Mouse (Mus musculus) MEL (cell line): ENCODE measurements around the gene Sox5. TPM values are rescaled to one million over a fixed set of nuclear protein-coding genes. Genes with fewer than 3 reads are reported as not detected.

ENCODE experiments used
- DNase-seq: peaks from one replicate; pipeline ENCODE4 v3.0.0; 2011; ENCODE audit warnings: low read depth, low spot score
- H3K27ac ChIP-seq: 2 replicates; pipeline ENCODE4 v1.5.1; 2012; ENCODE audit warnings: low read depth, mild to moderate bottlenecking, control low read depth, low read length, moderate library complexity; ENCODE audit not compliant: control insufficient read depth
- H3K27me3 ChIP-seq, 2 experiments: fragments of 150-350 bp in 1 of 2; sonication (generic) in 1 of 2; 2 replicates each; pipeline ENCODE4 v1.6.1; 2012; ENCODE audit warnings: low read length in 2 of 2, mild to moderate bottlenecking in 2 of 2, improper control_type of control experiment in 1 of 2, moderate library complexity in 1 of 2; ENCODE audit not compliant: insufficient read depth in 2 of 2, control insufficient read depth in 1 of 2
- H3K36me3 ChIP-seq, 2 experiments: 2 replicates each; pipeline ENCODE4 v1.6.1; 2012 to 2014; ENCODE audit warnings: low read length in 2 of 2, improper control_type of control experiment in 1 of 2, inconsistent platforms in 1 of 2, mild to moderate bottlenecking in 1 of 2; ENCODE audit not compliant: insufficient read depth in 2 of 2, control insufficient read depth in 1 of 2
- H3K4me1 ChIP-seq, 2 experiments: fragments of 150-350 bp in 1 of 2; sonication (generic) in 1 of 2; 2 replicates each; pipeline ENCODE4 v1.6.1; 2012; ENCODE audit warnings: low read length in 2 of 2, improper control_type of control experiment in 1 of 2, mild to moderate bottlenecking in 1 of 2; ENCODE audit not compliant: insufficient read depth in 2 of 2, control insufficient read depth in 1 of 2
- H3K4me3 ChIP-seq, 2 experiments: fragments of 150-350 bp in 1 of 2; sonication (generic) in 1 of 2; 2 replicates each; pipeline ENCODE4 v1.5.1; 2012; ENCODE audit warnings: low read depth in 2 of 2, low read length in 2 of 2, mild to moderate bottlenecking in 2 of 2, moderate library complexity in 2 of 2, control low read depth in 1 of 2, improper control_type of control experiment in 1 of 2; ENCODE audit not compliant: control insufficient read depth in 1 of 2, insufficient read depth in 1 of 2
- H3K79me2 ChIP-seq: 2 replicates; pipeline ENCODE4 v1.6.1; 2012; ENCODE audit warnings: mild to moderate bottlenecking, low read length, moderate library complexity; ENCODE audit not compliant: control insufficient read depth, poor library complexity, insufficient read depth
- H3K9ac ChIP-seq: 2 replicates; pipeline ENCODE4 v1.6.1; 2012; ENCODE audit warnings: low read depth, mild to moderate bottlenecking, control low read depth, low read length, moderate library complexity; ENCODE audit not compliant: control insufficient read depth, poor library complexity, severe bottlenecking
- H3K9me3 ChIP-seq: fragments of 150-350 bp; sonication (generic); replicated peaks from 2 replicates; pipeline ENCODE4 v1.6.1; 2012; ENCODE audit warnings: mild to moderate bottlenecking, low read length, improper control_type of control experiment, moderate library complexity; ENCODE audit not compliant: insufficient read depth
- BHLHE40 ChIP-seq: IDR thresholded peaks from 2 replicates; pipeline ENCODE4 v1.6.1; 2012; ENCODE audit warnings: low read depth, mild to moderate bottlenecking, inconsistent platforms, low read length, improper control_type of control experiment, borderline replicate concordance
- CHD1 ChIP-seq: IDR thresholded peaks from 2 replicates; pipeline ENCODE4 v1.6.1; 2012; ENCODE audit warnings: low read depth, mild to moderate bottlenecking, inconsistent platforms, low read length, improper control_type of control experiment
- CHD2 ChIP-seq: IDR thresholded peaks from 2 replicates; pipeline ENCODE4 v1.6.1; 2011; ENCODE audit warnings: low read length, improper control_type of control experiment
- ELF1 ChIP-seq: IDR thresholded peaks from 2 replicates; pipeline ENCODE4 v1.6.1; 2014; ENCODE audit warnings: low read depth, mild to moderate bottlenecking, inconsistent platforms, low read length, improper control_type of control experiment, moderate library complexity
- EP300 ChIP-seq, 2 experiments: IDR thresholded peaks; 2 replicates each; pipeline ENCODE4 v1.6.1; 2011; ENCODE audit warnings: improper control_type of control experiment in 2 of 2, low read length in 2 of 2, low read depth in 1 of 2, mild to moderate bottlenecking in 1 of 2
- GABPA ChIP-seq: IDR thresholded peaks from 2 replicates; pipeline ENCODE4 v1.6.1; 2012; ENCODE audit warnings: low read depth, mild to moderate bottlenecking, inconsistent platforms, low read length, improper control_type of control experiment, moderate library complexity
- GATA1 ChIP-seq: IDR thresholded peaks from 2 replicates; pipeline ENCODE4 v1.6.1; 2011; ENCODE audit warnings: low read depth, low read length, improper control_type of control experiment
- JUND ChIP-seq: IDR thresholded peaks from 2 replicates; pipeline ENCODE4 v1.6.1; 2011; ENCODE audit warnings: low read depth, mild to moderate bottlenecking, improper control_type of control experiment, low read length
- KAT2A ChIP-seq: conservative IDR thresholded peaks from 2 replicates; pipeline ENCODE4 v1.6.1; 2012; ENCODE audit warnings: low read depth, low read length, improper control_type of control experiment, inconsistent platforms
- MAFK ChIP-seq: IDR thresholded peaks from 2 replicates; pipeline ENCODE4 v1.6.1; 2011; ENCODE audit warnings: low read depth, mild to moderate bottlenecking, low read length, improper control_type of control experiment, borderline replicate concordance
- MAX ChIP-seq: IDR thresholded peaks from 2 replicates; pipeline ENCODE4 v1.6.1; 2011; ENCODE audit warnings: low read length, improper control_type of control experiment
- MXI1 ChIP-seq: IDR thresholded peaks from 2 replicates; pipeline ENCODE4 v1.6.1; 2011; ENCODE audit warnings: mild to moderate bottlenecking, low read depth, low read length, improper control_type of control experiment
- MYB ChIP-seq: IDR thresholded peaks from 2 replicates; pipeline ENCODE4 v1.6.1; 2011; ENCODE audit warnings: mild to moderate bottlenecking, low read depth, low read length, improper control_type of control experiment
- MYC ChIP-seq: IDR thresholded peaks from 2 replicates; pipeline ENCODE4 v1.6.1; 2011; ENCODE audit warnings: low read depth, mild to moderate bottlenecking, low read length, improper control_type of control experiment, moderate library complexity
- NRF1 ChIP-seq: IDR thresholded peaks from 2 replicates; pipeline ENCODE4 v1.6.1; 2014; ENCODE audit warnings: low read depth, mild to moderate bottlenecking, inconsistent platforms, low read length, improper control_type of control experiment, moderate library complexity; ENCODE audit not compliant: poor library complexity, insufficient read depth, severe bottlenecking
- POLR2A ChIP-seq, 2 experiments: IDR thresholded peaks; 2 replicates each; pipeline ENCODE4 v1.6.1; 2011 to 2012; ENCODE audit warnings: low read length in 2 of 2, mild to moderate bottlenecking in 2 of 2, control low read depth in 1 of 2, improper control_type of control experiment in 1 of 2, low read depth in 1 of 2, moderate library complexity in 1 of 2; ENCODE audit not compliant: control insufficient read depth in 1 of 2, insufficient read depth in 1 of 2, poor library complexity in 1 of 2
- POLR2AphosphoS5 ChIP-seq: IDR thresholded peaks from 2 replicates; pipeline ENCODE4 v1.6.1; 2012; ENCODE audit warnings: low read depth, borderline replicate concordance, mild to moderate bottlenecking, inconsistent platforms, low read length, moderate library complexity, mixed read lengths
- RCOR1 ChIP-seq: IDR thresholded peaks from 2 replicates; pipeline ENCODE4 v1.6.1; 2012; ENCODE audit warnings: low read depth, mild to moderate bottlenecking, inconsistent platforms, low read length, improper control_type of control experiment
- SIN3A ChIP-seq: IDR thresholded peaks from 2 replicates; pipeline ENCODE4 v1.6.1; 2012; ENCODE audit warnings: low read length, improper control_type of control experiment, inconsistent platforms
- TCF12 ChIP-seq: IDR thresholded peaks from 2 replicates; pipeline ENCODE4 v1.6.1; 2014; ENCODE audit warnings: low read depth, mild to moderate bottlenecking, inconsistent platforms, low read length, improper control_type of control experiment, moderate library complexity
- USF1 ChIP-seq: IDR thresholded peaks from 2 replicates; pipeline ENCODE4 v1.6.1; 2014; ENCODE audit warnings: low read depth, mild to moderate bottlenecking, inconsistent platforms, low read length, improper control_type of control experiment, moderate library complexity
- ZC3H11A ChIP-seq: IDR thresholded peaks from 2 replicates; pipeline ENCODE4 v1.6.1; 2012; ENCODE audit warnings: low read depth, mild to moderate bottlenecking, inconsistent platforms, low read length, improper control_type of control experiment
- ZKSCAN1 ChIP-seq: IDR thresholded peaks from 2 replicates; pipeline ENCODE4 v1.6.1; 2012; ENCODE audit warnings: low read depth, mild to moderate bottlenecking, inconsistent platforms, low read length, improper control_type of control experiment, moderate library complexity
- ZNF384 ChIP-seq: IDR thresholded peaks from 2 replicates; pipeline ENCODE4 v1.6.1; 2012; ENCODE audit warnings: low read depth, mild to moderate bottlenecking, inconsistent platforms, low read length, improper control_type of control experiment
- polyA plus RNA-seq, 2 experiments: library from polyadenylated mRNA; stranded (reverse) in 1 of 2; unstranded in 1 of 2; fragments of >175 nt in 1 of 2; fragments of >200 nt in 1 of 2; gene quantifications; 2 replicates each; pipeline versions ENCODE4 v1.2.1 to v1.2.4; 2012; ENCODE audit warnings: low replicate concordance in 2 of 2, low read depth in 1 of 2; ENCODE audit not compliant: insufficient read length in 2 of 2, insufficient read depth in 1 of 2, missing spikeins in 1 of 2
- total RNA-seq: library from RNA; depleted of rRNA; stranded (reverse); fragments of 300-350 nt; gene quantifications from 2 replicates; pipeline ENCODE4 v1.2.3, GENCODE M21; 2012

Gene Sox5
- total and polyA plus RNA-seq, 3 experiments, result 0.19 to 3.0 TPM; not detected in 1

GRCm38 (mm10) chr6:144772175-144772918 is 9.4 kb downstream of the Sox5 start:
- no peak for TF ChIP-seq BHLHE40
- H3K4me1 ChIP-seq, result no peaks in the 10 kb centered on the region
- H3K9ac ChIP-seq, result no peak overlapping the region
- no peaks in the 10 kb centered on the region for H3K27me3 ChIP-seq
- no peak overlapping the region for H3K27ac ChIP-seq
- no peaks in the 10 kb centered on the region for H3K79me2 ChIP-seq
- no peak overlapping the region for H3K4me3 ChIP-seq
- no peak for DNase-seq
- no peaks in the 10 kb centered on the region for H3K9me3 ChIP-seq
- no peaks in the 10 kb centered on the region for H3K36me3 ChIP-seq

- H3K79me2 ChIP-seq, result no peaks in the 10 kb centered on the region
- DNase-seq, result no peak
- no peaks in the 10 kb centered on the region for H3K36me3 ChIP-seq
- no peak overlapping the region for H3K9ac ChIP-seq
- H3K9me3 ChIP-seq, result no peaks in the 10 kb centered on the region
- TF ChIP-seq MAX (no peak), TCF12 (no peak), RCOR1 (no peak), GABPA (no peak)
- H3K4me3 ChIP-seq, result no peak overlapping the region
- H3K4me1 ChIP-seq, result no peaks in the 10 kb centered on the region
- H3K27me3 ChIP-seq, result no peaks in the 10 kb centered on the region
- H3K27ac ChIP-seq, result no peak overlapping the region
Observed at GRCm38 (mm10) chr6:144769060-144769459, 12.7 kb downstream of the Sox5 start.

GRCm38 (mm10) chr6:144761902-144762301 is 19.9 kb downstream of the Sox5 start:
- no peaks in the 10 kb centered on the region for H3K4me1 ChIP-seq
- no peaks in the 10 kb centered on the region for H3K36me3 ChIP-seq
- no peaks in the 10 kb centered on the region for H3K79me2 ChIP-seq
- no peak overlapping the region for H3K4me3 ChIP-seq
- H3K27ac ChIP-seq, result no peak overlapping the region
- TF ChIP-seq MAFK (no peak), POLR2A (IDR thresholded peaks at IDR 0.05; ENCODE audit: control insufficient read depth in 1 of 2, insufficient read depth in 1 of 2, low read depth in 1 of 2, low read length in 2 of 2, poor library complexity in 1 of 2) (no peak), ELF1 (no peak), BHLHE40 (no peak), MYB (no peak), MYC (no peak), NRF1 (no peak), ZNF384 (no peak), SIN3A (no peak), MXI1 (no peak), USF1 (no peak), ZKSCAN1 (no peak), GATA1 (no peak), POLR2AphosphoS5 (no peak), CHD1 (no peak), JUND (no peak), EP300 (IDR thresholded peaks at IDR 0.05; ENCODE audit: low read depth in 1 of 2, low read length in 2 of 2) (no peak), ZC3H11A (no peak), KAT2A (no peak), CHD2 (no peak)
- TF ChIP-seq, all 39 proteins: peak for 0
- Histone ChIP-seq H3K9me3 (no peaks in the 10 kb centered on the region), H3K27me3 (no peaks in the 10 kb centered on the region), H3K9ac (no peak overlapping the region)
- no peak for DNase-seq
